Comparison of ENCODE assay signal across 25 mouse cellular contexts in the genomic region with DNA sequence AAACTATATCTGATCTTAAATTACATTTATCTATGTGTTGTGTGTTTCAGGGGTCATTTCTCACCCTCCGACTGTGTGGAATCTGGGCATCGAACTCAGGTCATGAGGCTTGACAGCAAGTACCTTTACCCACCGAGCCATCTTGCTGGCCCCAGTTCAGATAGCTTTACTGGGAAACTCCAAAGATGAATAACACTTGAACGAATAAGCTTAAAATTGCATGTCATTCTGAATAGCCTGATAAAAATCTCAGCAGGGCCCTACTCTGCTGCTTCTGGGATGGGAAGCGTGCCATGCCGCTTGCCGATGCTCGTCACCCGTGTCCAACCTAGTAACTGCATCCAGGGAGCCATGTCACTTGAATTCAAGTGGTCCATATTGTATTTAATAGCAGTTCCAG. TPM values are rescaled to one million over a fixed set of nuclear protein-coding genes. Genes with fewer than 3 reads are reported as not detected.
A peak's percentile ranks its signal among the peaks of the same experiment; 100 is the strongest.
DNase-seq lines count a peak whose midpoint lies in the region; ATAC-seq and TF ChIP-seq lines count a peak whose summit lies in the region.
"Had no signal": no experiment of that assay in that cellular context is flagged by ENCODE, and none has a peak within 500 bp of the region (broad histone marks: within the 10 kb centered on the region; RNA-seq: fewer than 3 reads in every experiment).

No protein-coding gene starts in this region.

- peak; percentile 35 to 56 for DNase-seq in cerebellum, postnatal 10 days
- DNase-seq in cerebellum, adult 11-12 months, result no peak
- DNase-seq in gastrocnemius, adult 2 months, result no peak
- DNase-seq in gastrocnemius, postnatal 14 days, result no peak
- no peak for DNase-seq in lung, postnatal 0 days (ENCODE audit: low spot score)
- DNase-seq in lung, postnatal 10 days, result no peak
- no peak for DNase-seq in ovary, postnatal 36 days (ENCODE audit: low spot score)
- DNase-seq: adrenal gland, adult 8-10 months; adrenal gland, postnatal 14 days; adrenal gland, postnatal 36 days; B cell, adult 2 months; cerebellum, adult 18-20 months; cerebellum, adult 8-10 months; cerebellum, adult 9-11 months; cerebellum, postnatal 36 days had no signal

- no peak for TF ChIP-seq EP300 in lung, postnatal 0 days (IDR thresholded peaks at IDR 0.05)

- no peaks in the 10 kb centered on the region for H3K27me3 ChIP-seq in lung, postnatal 0 days (replicated peaks; ENCODE audit: insufficient read depth, low read length)
- H3K27me3 ChIP-seq: CH12.LX; embryonic facial prominence, embryonic 12.5 days; forebrain, embryonic 13.5 days; forebrain, embryonic 15.5 days; Patski had no signal

- H3K36me3 ChIP-seq in lung, postnatal 0 days (ENCODE audit: insufficient read depth, low read length), result no peaks in the 10 kb centered on the region
- H3K36me3 ChIP-seq: embryonic facial prominence, embryonic 10.5 days; embryonic facial prominence, embryonic 12.5 days; forebrain, embryonic 15.5 days; G1E had no signal

- WGBS in lung, postnatal 0 days, result 64% methylated on average over 9 of the region's 9 CpGs

- no peak overlapping the region for H3K9ac ChIP-seq in lung, postnatal 0 days (replicated peaks; ENCODE audit: low read depth)
- H3K9ac ChIP-seq: embryonic facial prominence, embryonic 12.5 days; forebrain, embryonic 13.5 days; forebrain, embryonic 15.5 days; forebrain, postnatal 0 days had no signal

- peaks cover 4% of the 10 kb centered on the region; the same call in 1 of the 2 replicates for H3K4me1 ChIP-seq in lung, postnatal 0 days (ENCODE audit: insufficient read depth, low read depth, low read length)

- H3K9me3 ChIP-seq in lung, postnatal 0 days (ENCODE audit: low read length), result no peaks in the 10 kb centered on the region
- H3K9me3 ChIP-seq: embryonic facial prominence, embryonic 10.5 days; embryonic facial prominence, embryonic 12.5 days; forebrain, embryonic 13.5 days; forebrain, embryonic 15.5 days; G1E had no signal

- H3K27ac ChIP-seq in gastrocnemius, adult 2 months, result peak overlapping the region; percentile 20
- peak overlapping the region; percentile 47 for H3K27ac ChIP-seq in lung, postnatal 0 days (ENCODE audit: low read length)
- H3K27ac ChIP-seq: embryonic facial prominence, embryonic 10.5 days; embryonic facial prominence, embryonic 12.5 days; forebrain, embryonic 13.5 days; forebrain, embryonic 15.5 days had no signal

- TF ChIP-seq CTCF in gastrocnemius, adult 2 months (IDR thresholded peaks at IDR 0.05), result no peak
- TF ChIP-seq CTCF in lung, postnatal 0 days (IDR thresholded peaks at IDR 0.05), result no peak

- H3K4me3 ChIP-seq in gastrocnemius, adult 2 months, result no peak overlapping the region
- H3K4me3 ChIP-seq in lung, postnatal 0 days (ENCODE audit: low read depth, low read length), result no peak overlapping the region
- H3K4me3 ChIP-seq: embryonic facial prominence, embryonic 10.5 days; embryonic facial prominence, embryonic 12.5 days; forebrain, embryonic 13.5 days; forebrain, embryonic 15.5 days had no signal

- intact Hi-C loops in gastrocnemius, adult 2 months (cut with DNase I), result no loop called here
- intact Hi-C loops in gastrocnemius, postnatal 14 days (cut with DNase I; ENCODE audit: low total_unique reads), result no loop called here

- H3K4me2 ChIP-seq in lung, postnatal 0 days (replicated peaks; ENCODE audit: low read depth, low read length), result no peak overlapping the region
- H3K4me2 ChIP-seq: embryonic facial prominence, embryonic 12.5 days; forebrain, embryonic 13.5 days; forebrain, embryonic 15.5 days had no signal

- ATAC-seq in lung, postnatal 0 days, result no peak
- ATAC-seq: activated CD4-positive, CD25-positive, alpha-beta regulatory T cell, adult 4 months; CD4-positive, CD25-positive, alpha-beta regulatory T cell, adult 4 months; forebrain, embryonic 13.5 days; forebrain, embryonic 15.5 days; forebrain, postnatal 0 days; Patski had no signal

RNA-seq across cellular contexts. Expression of a gene that starts 57.2 kb away (rescaled TPM):
- 10 to 100 TPM; 32.9 to 41.0 TPM for total RNA-seq in gastrocnemius, adult 2 months (2021)
- 10 to 100 TPM; 25.6 to 31.3 TPM for total RNA-seq in gastrocnemius, postnatal 14 days (2021)
- 116 and 151 TPM in 2 replicates for polyA plus RNA-seq in lung, postnatal 0 days (2015; fragmentation: Nextera tagmentation; extraction: Ambion mirVana)

Comparison
In these comparisons a context has a peak if more than half of its experiments do, and no peak if none do; other contexts are left out.
1. DNase-seq: peak in cerebellum, postnatal 10 days (2 of 2); none in cerebellum, adult 11-12 months (single experiment), gastrocnemius, adult 2 months (single experiment), gastrocnemius, postnatal 14 days (single experiment), lung, postnatal 0 days (single experiment), lung, postnatal 10 days (single experiment) and ovary, postnatal 36 days (single experiment).